Mouse (Mus musculus) brown adipose tissue, adult 24 weeks (tissue): ENCODE measurements around the gene Fyb. TPM values are rescaled to one million over a fixed set of nuclear protein-coding genes. Genes with fewer than 3 reads are reported as not detected.
"Not testable (repeated sequence)": the region's sequence is repeated elsewhere in the genome, so short reads cannot be mapped to it uniquely, and the experiment has no call there.

ENCODE experiments used
- H3K27ac ChIP-seq: fragments of 200-500 bp; replicated peaks from 2 replicates; pipeline ENCODE4 v1.5.1; 2012; ENCODE audit warnings: low read depth, mild to moderate bottlenecking, low read length
- H3K4me1 ChIP-seq: fragments of 200-500 bp; 2 replicates; pipeline ENCODE4 v1.6.1; 2012; ENCODE audit warnings: low read length, mixed read lengths; ENCODE audit not compliant: control insufficient read depth, insufficient read depth, insufficient read length
- H3K4me3 ChIP-seq: fragments of 200-500 bp; 2 replicates; pipeline ENCODE4 v1.5.1; 2012; ENCODE audit warnings: low read depth, mild to moderate bottlenecking, low read length, moderate library complexity; ENCODE audit not compliant: insufficient read depth
- polyA plus RNA-seq: library from polyadenylated mRNA; stranded (reverse); fragments of >200 nt; gene quantifications from 2 replicates; pipeline ENCODE4 v1.2.4, GENCODE M21; 2012; ENCODE audit not compliant: missing spikeins, insufficient read depth, insufficient read length

The Fyb gene
- polyA plus RNA-seq, 1 experiment, result 4.6 TPM

DNA sequence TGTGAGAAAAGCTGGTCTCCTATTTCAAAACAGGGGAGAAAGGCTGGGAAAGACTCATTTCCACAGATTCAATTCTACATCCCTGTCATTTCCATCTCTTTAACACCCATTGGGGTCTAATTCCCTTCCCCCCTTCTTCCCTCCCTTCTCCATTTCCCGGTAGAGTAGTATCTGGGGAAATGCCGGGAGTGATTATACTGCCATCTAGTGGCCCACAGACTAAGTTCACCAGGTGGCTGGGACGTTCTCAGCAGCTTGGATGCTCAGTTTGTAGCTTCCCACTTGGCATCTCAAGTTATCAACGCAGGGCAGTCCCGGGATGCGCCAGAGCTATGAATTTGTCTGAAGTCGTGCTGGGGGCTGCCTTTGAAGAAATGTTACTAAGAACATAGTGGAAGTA, 48.2 kb downstream of the Fyb start:
- no peak overlapping the region for H3K27ac ChIP-seq
- 0 out of 2 replicates have a peak, but pooled peaks cover 4% of the 10 kb centered on the region for H3K4me1 ChIP-seq
- H3K4me3 ChIP-seq, result peak overlapping the region; percentile 3; the same call in 1 of the 2 replicates

DNA sequence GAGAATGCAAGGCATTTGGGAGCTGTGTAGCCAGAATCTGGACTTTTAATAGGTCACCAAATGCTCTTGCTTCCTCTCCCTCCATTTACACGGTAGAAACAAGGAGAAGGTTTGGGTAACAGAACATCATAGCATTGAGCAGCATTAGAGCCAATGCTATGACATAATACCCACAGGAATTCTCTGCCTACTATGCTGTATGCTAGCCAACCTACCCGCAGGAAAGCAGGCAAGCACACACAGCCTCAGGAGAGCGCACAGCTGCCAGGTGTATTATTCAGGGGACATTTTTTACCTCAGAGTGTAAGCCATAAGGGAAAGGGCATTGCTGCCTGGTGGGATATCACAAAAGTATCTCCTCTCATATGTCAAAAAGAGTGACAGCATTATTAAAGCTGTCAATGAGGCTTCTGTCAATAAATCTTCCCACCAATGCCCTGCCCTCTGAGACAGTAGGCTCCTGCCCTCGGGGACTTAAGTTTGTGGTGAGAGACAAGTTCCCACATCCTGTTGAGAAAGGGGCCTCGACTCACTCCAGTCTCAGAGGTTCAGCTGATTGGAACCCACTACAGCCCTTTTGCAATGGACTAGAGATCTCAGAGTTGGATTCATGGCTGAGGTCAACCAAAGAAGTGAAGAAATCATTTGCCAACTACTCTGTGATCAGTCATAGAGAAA, 51.8 kb downstream of the Fyb start:
- Histone ChIP-seq H3K27ac (no peak overlapping the region), H3K4me3 (no peak overlapping the region), H3K4me1 (0 out of 2 replicates have a peak, but pooled peaks cover 4% of the 10 kb centered on the region)

DNA sequence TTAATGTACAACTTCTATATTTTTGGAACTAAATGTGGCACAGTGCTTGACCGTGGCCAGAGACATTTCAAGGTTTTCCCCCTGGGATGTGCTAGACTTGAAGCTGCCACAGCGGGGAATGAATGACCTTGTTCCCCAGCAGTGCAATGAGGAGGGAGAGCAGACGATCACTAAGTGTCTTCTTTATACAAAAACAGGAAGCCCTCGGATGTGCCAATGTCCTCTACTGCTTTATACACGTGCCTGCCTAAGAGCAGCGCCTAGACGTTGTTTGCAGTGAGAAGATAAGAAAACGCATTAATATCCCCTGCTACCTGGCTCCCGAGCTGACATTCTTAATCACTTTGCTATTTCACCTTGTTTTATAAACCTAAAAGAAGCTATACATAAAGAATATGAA, 55.3 kb downstream of the Fyb start:
- Histone ChIP-seq H3K27ac (no peak overlapping the region), H3K4me3 (no peak overlapping the region), H3K4me1 (peaks cover 4% of the 10 kb centered on the region; the same call in 1 of the 2 replicates)

DNA sequence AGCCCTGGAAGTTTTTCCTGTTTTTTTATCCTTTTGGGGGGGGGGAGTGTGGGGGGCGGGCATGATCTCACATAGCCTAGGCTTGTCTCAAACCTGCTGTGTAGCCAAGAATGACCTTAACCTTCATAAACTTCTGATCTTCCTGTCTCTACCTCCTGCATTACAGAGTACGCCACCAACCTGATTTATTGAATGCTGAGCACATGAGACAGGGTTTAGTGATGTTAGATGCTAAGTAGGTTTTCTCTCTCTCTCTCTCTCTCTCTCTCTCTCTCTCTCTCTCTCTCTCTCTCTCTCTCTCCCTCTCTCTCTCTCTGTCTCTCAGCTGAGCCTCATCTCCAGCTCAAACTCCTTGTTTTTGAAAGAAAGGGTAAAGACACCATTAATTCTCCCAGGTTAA, 56.0 kb downstream of the Fyb start:
- no peak overlapping the region for H3K27ac ChIP-seq
- H3K4me3 ChIP-seq, result no peak overlapping the region
- peaks cover 4% of the 10 kb centered on the region; the same call in 1 of the 2 replicates for H3K4me1 ChIP-seq

DNA sequence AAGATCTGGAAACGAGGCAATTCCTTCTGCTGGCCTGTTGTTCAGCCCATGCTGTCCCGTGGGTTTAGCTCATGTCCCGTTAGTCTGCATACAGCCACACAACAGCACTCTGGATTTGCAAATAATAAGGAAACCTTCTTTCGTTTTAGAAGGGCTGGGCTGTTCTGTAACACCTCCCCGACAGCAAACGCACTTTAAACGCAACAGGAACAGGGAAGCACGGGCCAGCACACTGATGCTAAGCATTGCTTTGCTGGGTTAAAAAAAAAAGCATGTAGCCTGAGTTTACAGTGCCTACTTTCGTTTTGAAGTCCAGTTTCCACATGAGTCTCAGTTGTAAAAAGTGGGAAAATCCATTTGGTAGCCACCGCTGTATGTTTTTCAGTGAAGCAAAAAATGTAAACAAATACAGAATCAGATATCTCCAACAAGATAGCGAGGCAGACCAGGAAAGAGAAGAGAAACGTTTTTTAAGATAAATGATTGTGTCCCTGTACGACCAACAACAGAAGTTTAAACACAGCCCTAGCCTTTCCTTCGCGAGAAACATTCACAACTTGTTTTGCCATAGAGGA, 56.6 kb downstream of the Fyb start:
- Histone ChIP-seq H3K27ac (0 out of 2 replicates have a peak overlapping the region, but pooled peaks have one; percentile 18), H3K4me1 (peaks cover 4% of the 10 kb centered on the region; the same call in 1 of the 2 replicates), H3K4me3 (peak overlapping the region; percentile 37; the same call in 1 of the 2 replicates)

DNA sequence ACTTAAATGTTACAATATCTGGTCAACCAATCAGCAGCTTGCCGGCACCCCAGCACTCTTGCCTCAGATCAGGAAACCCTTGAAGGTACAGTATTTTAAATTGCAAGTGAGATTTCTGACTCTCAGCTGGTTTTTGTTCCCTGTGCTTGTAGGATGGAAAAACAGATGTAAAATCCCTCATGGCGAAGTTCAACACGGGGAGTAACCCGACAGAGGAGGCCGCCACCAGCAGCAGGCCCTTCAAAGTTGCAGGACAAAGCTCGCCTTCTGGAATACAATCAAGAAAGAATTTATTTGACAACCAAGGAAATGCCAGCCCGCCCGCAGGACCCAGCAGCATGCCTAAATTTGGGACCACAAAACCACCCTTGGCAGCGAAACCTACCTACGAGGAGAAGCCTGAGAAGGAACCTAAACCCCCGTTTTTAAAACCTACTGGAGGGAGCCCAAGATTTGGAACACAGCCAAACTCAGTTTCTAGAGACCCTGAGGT, 57.2 kb downstream of the Fyb start:
- no peak overlapping the region for H3K27ac ChIP-seq
- 0 out of 2 replicates have a peak overlapping the region, but pooled peaks have one; percentile 5 for H3K4me3 ChIP-seq
- H3K4me1 ChIP-seq, result no peaks in the 10 kb centered on the region; the same call in 1 of the 2 replicates

DNA sequence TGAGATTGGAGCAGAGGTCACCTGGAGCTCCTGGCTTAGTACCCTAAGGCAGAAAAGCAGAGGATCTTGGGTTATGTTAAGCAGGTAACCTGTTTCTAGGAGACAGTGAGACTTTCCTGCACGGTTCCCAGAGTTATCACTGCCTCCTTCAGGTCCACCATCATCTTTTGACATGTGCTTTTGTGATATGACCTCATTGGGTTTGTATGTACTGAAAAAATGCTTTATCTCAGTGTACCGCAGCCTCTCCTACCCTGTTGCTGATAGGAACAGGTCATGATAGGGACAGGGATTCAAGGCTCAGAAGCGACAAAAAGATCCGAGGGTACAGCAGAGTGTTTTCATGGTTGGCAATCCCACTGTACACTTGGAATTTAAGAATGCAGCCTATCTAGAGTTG, 62.0 kb downstream of the Fyb start:
- no peak overlapping the region for H3K27ac ChIP-seq

DNA sequence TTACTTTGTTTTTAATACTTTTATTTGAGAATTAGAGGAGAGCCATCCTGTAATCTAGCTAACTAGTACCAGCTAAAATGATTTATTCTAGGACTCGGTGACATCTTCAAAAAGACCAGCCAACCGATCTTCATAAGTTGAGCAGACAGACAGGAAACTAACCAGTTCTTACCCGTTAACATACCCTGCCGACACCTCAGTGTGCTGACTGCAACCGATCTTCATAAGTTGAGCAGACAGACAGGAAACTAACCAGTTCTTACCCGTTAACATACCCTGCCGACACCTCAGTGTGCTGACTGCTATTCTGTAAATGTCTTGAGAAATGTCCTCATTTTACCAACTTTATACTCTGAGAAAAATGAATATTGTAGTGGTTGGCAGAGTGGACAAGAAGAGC, 63.7 kb downstream of the Fyb start:
- not testable (repeated sequence) for H3K4me3 ChIP-seq

More for the DNA sequence above, 62.0 kb downstream of the Fyb start:
- Histone ChIP-seq H3K4me1 (no peaks in the 10 kb centered on the region; the same call in 1 of the 2 replicates), H3K4me3 (no peak overlapping the region)

DNA sequence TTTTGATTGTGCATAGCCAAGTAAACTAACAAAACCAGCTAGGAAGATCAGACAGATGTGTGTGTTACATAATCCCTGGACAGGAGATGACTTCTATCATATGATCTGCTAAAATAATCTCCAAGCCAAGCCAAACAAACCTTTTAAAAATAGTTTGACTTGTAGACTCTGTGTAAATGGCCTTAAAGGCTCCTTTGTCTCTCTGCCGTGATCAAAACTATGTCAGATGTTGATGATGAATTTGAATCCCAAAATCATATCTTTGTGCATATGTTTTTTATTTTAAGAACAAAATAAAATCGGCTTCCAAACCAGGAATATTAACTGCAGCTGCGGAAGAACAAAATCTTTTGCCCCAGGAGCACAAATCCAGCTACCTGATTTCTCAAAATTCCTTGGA, 64.9 kb downstream of the Fyb start:
- Histone ChIP-seq H3K4me3 (no peak overlapping the region), H3K27ac (no peak overlapping the region), H3K4me1 (no peaks in the 10 kb centered on the region)

More for the DNA sequence above, 63.7 kb downstream of the Fyb start:
- H3K27ac ChIP-seq, H3K4me1 ChIP-seq: not testable (repeated sequence)

DNA sequence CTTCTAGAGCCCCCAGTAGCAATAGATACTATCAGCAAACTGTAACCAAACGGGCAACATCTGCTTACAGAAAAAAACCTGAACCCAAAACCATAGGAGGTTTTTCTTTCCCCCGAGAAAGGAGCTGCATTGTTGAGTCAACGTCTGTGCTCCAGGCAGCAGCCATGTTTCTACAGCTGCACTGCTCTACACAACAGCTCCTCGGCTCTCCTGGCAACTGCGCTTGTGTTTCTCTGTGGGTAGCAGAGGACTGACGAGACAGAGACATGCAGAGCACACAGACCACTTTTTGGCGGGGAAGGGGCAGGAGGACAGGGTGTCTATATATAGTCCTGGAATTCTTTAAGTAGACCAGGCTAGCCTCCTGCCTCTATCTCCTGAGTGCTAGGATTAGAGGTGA, 65.5 kb downstream of the Fyb start:
- H3K27ac ChIP-seq, result no peak overlapping the region
- no peaks in the 10 kb centered on the region for H3K4me1 ChIP-seq
- H3K4me3 ChIP-seq, result no peak overlapping the region

DNA sequence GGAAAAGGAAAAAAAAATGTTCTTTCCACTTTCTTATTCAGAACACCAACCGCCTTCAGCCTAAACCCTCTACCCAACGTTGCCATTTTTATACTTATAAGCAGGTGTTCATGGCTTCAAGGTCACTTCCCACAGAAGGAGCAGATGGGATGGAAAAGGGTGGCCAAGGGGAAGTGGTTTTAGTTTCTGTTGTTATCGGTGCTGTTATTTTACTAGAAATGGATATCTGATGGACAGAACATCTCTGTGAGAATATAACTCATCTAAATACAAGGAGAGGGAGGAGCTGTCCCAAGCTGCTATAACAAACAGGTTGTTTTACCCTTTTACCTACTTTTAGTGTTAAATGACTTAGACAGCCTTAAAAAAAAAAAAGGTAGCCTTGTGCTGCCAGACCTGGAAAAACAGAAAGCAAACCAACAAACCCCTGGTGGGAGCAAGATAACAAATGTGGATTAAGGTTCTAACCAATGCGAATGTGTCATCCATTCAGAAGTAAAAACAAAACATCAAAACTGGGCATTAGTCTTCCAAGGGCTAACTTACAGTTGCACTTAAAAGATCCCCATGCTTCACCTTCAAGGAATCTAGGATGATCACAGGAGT, 68.3 kb downstream of the Fyb start:
- H3K4me1 ChIP-seq, result no peaks in the 10 kb centered on the region
- H3K4me3 ChIP-seq, result no peak overlapping the region
- no peak overlapping the region for H3K27ac ChIP-seq

DNA sequence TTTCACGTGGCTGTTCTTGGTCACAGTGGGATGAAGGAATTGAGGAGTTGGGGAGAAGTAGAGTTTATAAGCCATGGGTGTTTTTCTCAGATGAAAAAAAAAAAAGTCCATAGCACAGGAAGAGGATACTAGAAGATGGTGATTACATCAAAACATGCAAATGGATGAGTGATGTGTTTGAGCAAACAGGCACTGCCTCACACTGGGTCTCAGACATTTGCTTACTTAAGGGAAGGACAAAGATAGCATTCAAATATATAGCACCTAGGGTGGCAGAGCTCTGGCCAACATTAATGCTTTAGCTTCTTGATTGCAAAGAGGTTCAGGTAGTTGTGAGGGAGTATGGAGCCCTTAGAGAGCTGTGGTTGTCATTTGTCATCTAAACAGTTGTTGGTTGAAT, 68.9 kb downstream of the Fyb start:
- H3K4me1 ChIP-seq, result no peaks in the 10 kb centered on the region
- no peak overlapping the region for H3K4me3 ChIP-seq
- no peak overlapping the region for H3K27ac ChIP-seq

DNA sequence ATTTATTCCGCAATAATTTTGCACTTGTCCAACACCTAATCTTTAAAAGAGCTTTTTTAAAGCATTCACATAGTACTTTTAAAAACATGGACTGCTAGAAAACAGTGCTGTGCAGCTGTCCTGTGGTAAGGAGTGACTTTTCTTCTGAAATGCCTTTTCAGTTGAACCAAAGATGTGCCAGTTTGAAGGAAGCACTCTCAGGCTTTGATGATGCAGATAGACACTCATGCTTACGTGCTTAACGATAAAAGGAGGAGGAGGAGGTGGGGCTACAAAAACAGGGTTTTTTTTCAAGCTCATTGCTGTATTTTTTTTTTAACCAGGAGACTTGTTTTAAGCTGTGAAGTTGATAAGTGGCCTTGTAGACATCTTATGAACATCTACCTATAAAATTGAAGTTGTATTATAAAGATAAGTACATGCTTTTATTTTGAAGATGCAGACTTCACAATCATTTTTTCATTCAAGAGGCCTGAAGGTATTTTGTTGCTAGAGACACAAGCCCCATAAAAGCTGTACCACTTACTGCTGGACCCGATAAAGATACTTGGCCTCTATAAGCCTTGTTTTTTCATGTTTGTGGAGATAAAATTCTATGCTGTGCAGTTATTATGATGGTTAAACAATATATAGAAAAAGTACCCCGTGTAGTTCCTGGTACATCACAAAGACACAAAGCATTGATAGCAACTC, 70.1 kb downstream of the Fyb start:
- Histone ChIP-seq H3K4me3 (no peak overlapping the region), H3K27ac (no peak overlapping the region), H3K4me1 (no peaks in the 10 kb centered on the region)

DNA sequence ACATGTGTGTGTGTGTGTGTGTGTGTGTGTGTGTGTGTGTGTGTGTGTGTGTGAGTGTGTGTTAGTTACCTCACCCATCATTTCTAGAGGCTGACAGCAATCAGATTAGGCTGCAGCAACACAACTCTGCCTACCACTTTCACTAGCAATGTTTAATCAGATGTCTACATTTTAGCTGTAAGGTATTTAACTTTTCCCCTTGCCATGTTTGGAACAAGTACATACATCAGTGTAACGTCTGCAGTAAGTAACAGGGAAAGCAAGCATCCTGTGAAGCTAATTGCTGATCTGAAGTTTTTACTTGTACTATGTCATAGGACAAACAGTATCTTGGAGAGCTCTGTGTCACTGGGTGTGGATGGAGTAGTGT, 70.6 kb downstream of the Fyb start:
- Histone ChIP-seq H3K4me1 (no peaks in the 10 kb centered on the region), H3K27ac (no peak overlapping the region), H3K4me3 (no peak overlapping the region)

DNA sequence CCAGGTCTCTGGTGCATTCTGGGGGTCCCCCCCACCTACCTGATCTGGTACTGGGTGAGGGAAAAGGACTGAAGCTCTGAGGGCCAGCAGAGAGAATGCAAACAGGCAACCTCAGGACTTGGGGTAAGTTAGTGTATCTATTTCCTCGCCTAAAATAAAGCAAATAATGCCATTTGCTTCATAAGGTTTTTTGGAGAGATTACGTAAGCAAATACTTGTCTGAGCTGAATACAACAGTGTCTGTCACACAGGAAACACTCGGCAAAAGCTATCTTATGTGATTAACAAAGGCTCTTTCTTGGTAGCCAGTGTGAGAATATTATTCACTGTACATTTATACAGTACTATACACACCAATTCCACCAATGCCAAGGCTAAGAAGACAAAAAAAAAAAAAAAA, 76.0 kb downstream of the Fyb start:
- Histone ChIP-seq H3K27ac (no peak overlapping the region), H3K4me1 (no peaks in the 10 kb centered on the region), H3K4me3 (no peak overlapping the region)
